Comparison of ENCODE assay signal across 12 mouse cellular contexts in genomic region chr11:46070161-46070560, GRCm38 (mm10). TPM values are rescaled to one million over a fixed set of nuclear protein-coding genes. Genes with fewer than 3 reads are reported as not detected.
DNase-seq lines count a peak whose midpoint lies in the region; ATAC-seq lines count a peak whose summit lies in the region.
"Had no signal": no experiment of that assay in that cellular context is flagged by ENCODE, and none has a peak within 500 bp of the region (broad histone marks: within the 10 kb centered on the region; RNA-seq: fewer than 3 reads in every experiment).

No protein-coding gene starts in this region.

- H3K27ac ChIP-seq in heart, embryonic 16.5 days (ENCODE audit: low read length), result peak overlapping the region; percentile 96
- H3K27ac ChIP-seq in midbrain, embryonic 12.5 days (replicated peaks), result peak overlapping the region; percentile 56; the same call in 1 of the 2 replicates
- H3K27ac ChIP-seq in midbrain, embryonic 16.5 days (ENCODE audit: low read length), result no peak overlapping the region
- peak overlapping the region; percentile 92 for H3K27ac ChIP-seq in intestine, embryonic 16.5 days (ENCODE audit: low read length)
- peak overlapping the region; percentile 95; the same call in 1 of the 2 replicates for H3K27ac ChIP-seq in stomach, embryonic 14.5 days (ENCODE audit: low read length)
- H3K27ac ChIP-seq: left cerebral cortex, adult 2 months had no signal

- intact Hi-C loops in heart, postnatal 10 days (cut with DNase I), result no loop called here

- ATAC-seq in heart, embryonic 16.5 days (replicated peaks; ENCODE audit: extremely low read depth, insufficient read depth, low FRiP score), result no peak
- ATAC-seq in midbrain, embryonic 12.5 days (ENCODE audit: low FRiP score, low read depth), result no peak
- ATAC-seq in midbrain, embryonic 16.5 days, result no peak
- ATAC-seq in intestine, embryonic 16.5 days, result no peak
- ATAC-seq in stomach, embryonic 14.5 days (ENCODE audit: insufficient number of reproducible peaks, insufficient read depth, low FRiP score, low read depth), result no peak
- ATAC-seq: forebrain, embryonic 14.5 days had no signal

- no peaks in the 10 kb centered on the region for H3K9me3 ChIP-seq in heart, embryonic 16.5 days (replicated peaks; ENCODE audit: control insufficient read depth, low read length)
- H3K9me3 ChIP-seq in midbrain, embryonic 12.5 days, result no peaks in the 10 kb centered on the region
- no peaks in the 10 kb centered on the region for H3K9me3 ChIP-seq in midbrain, embryonic 16.5 days (replicated peaks; ENCODE audit: control insufficient read depth, low read length, poor library complexity, severe bottlenecking)
- H3K9me3 ChIP-seq in intestine, embryonic 16.5 days (ENCODE audit: control insufficient read depth, low read length), result no peaks in the 10 kb centered on the region
- H3K9me3 ChIP-seq in stomach, embryonic 14.5 days (ENCODE audit: control insufficient read depth, low read depth, low read length), result no peaks in the 10 kb centered on the region
- H3K9me3 ChIP-seq: hindbrain, embryonic 13.5 days had no signal

- H3K4me1 ChIP-seq in heart, embryonic 16.5 days (ENCODE audit: control insufficient read depth, insufficient read depth, low read length), result peaks cover 74% of the 10 kb centered on the region
- peaks cover 13% of the 10 kb centered on the region for H3K4me1 ChIP-seq in midbrain, embryonic 12.5 days
- peaks cover 21% of the 10 kb centered on the region for H3K4me1 ChIP-seq in midbrain, embryonic 16.5 days (ENCODE audit: control insufficient read depth, insufficient read depth, low read length)
- peaks cover 28% of the 10 kb centered on the region for H3K4me1 ChIP-seq in intestine, embryonic 16.5 days (ENCODE audit: control insufficient read depth, insufficient read depth, low read length)
- H3K4me1 ChIP-seq in stomach, embryonic 14.5 days (ENCODE audit: control insufficient read depth, insufficient read depth, low read length), result peaks cover 42% of the 10 kb centered on the region

- DNase-seq in heart, postnatal 10 days, result no peak
- DNase-seq in cerebellum, postnatal 25 days, result no peak
- DNase-seq in frontal cortex, postnatal 10 days (ENCODE audit: low spot score in 2 of 2), result no peak
- DNase-seq: cerebellum, adult 2 months had no signal

- H3K4me3 ChIP-seq in heart, embryonic 16.5 days (ENCODE audit: low read length), result no peak overlapping the region
- no peak overlapping the region for H3K4me3 ChIP-seq in midbrain, embryonic 12.5 days
- H3K4me3 ChIP-seq in midbrain, embryonic 16.5 days (ENCODE audit: low read depth, low read length), result no peak overlapping the region
- H3K4me3 ChIP-seq in intestine, embryonic 16.5 days (ENCODE audit: low read length), result no peak overlapping the region
- no peak overlapping the region for H3K4me3 ChIP-seq in stomach, embryonic 14.5 days (ENCODE audit: low read depth, low read length)
- H3K4me3 ChIP-seq: hindbrain, embryonic 13.5 days; left cerebral cortex, adult 2 months had no signal

- H3K27me3 ChIP-seq in heart, embryonic 16.5 days (ENCODE audit: control insufficient read depth, insufficient read depth, low read length), result no peaks in the 10 kb centered on the region
- H3K27me3 ChIP-seq in midbrain, embryonic 12.5 days, result no peaks in the 10 kb centered on the region
- H3K27me3 ChIP-seq in midbrain, embryonic 16.5 days (ENCODE audit: control insufficient read depth, insufficient read depth, low read depth, low read length), result no peaks in the 10 kb centered on the region
- H3K27me3 ChIP-seq in intestine, embryonic 16.5 days (replicated peaks; ENCODE audit: control insufficient read depth, insufficient read depth, low read length), result no peaks in the 10 kb centered on the region
- no peaks in the 10 kb centered on the region for H3K27me3 ChIP-seq in stomach, embryonic 14.5 days (ENCODE audit: control insufficient read depth, insufficient read depth, low read length)
- H3K27me3 ChIP-seq: hindbrain, embryonic 13.5 days had no signal

- peak overlapping the region; percentile 70 for H3K9ac ChIP-seq in heart, embryonic 16.5 days (ENCODE audit: low read length)
- no peak overlapping the region for H3K9ac ChIP-seq in midbrain, embryonic 12.5 days (replicated peaks)
- no peak overlapping the region for H3K9ac ChIP-seq in midbrain, embryonic 16.5 days (ENCODE audit: low read depth, low read length)
- H3K9ac ChIP-seq in intestine, embryonic 16.5 days (ENCODE audit: low read depth, low read length), result no peak overlapping the region; the same call in 1 of the 2 replicates
- H3K9ac ChIP-seq in stomach, embryonic 14.5 days (replicated peaks; ENCODE audit: low read depth, low read length), result no peak overlapping the region
- H3K9ac ChIP-seq: hindbrain, embryonic 13.5 days had no signal

- WGBS in heart, embryonic 16.5 days, result 71% methylated on average over 4 of the region's 4 CpGs
- 82% methylated on average over 4 of the region's 4 CpGs for WGBS in midbrain, embryonic 12.5 days
- 73% methylated on average over 4 of the region's 4 CpGs for WGBS in midbrain, embryonic 16.5 days
- WGBS in intestine, embryonic 16.5 days, result 86% methylated on average over 4 of the region's 4 CpGs
- 81% methylated on average over 4 of the region's 4 CpGs for WGBS in stomach, embryonic 14.5 days

- H3K36me3 ChIP-seq in heart, embryonic 16.5 days (ENCODE audit: control insufficient read depth, insufficient read depth), result no peaks in the 10 kb centered on the region; the same call in 1 of the 2 replicates
- no peaks in the 10 kb centered on the region for H3K36me3 ChIP-seq in midbrain, embryonic 12.5 days
- no peaks in the 10 kb centered on the region for H3K36me3 ChIP-seq in midbrain, embryonic 16.5 days (ENCODE audit: control insufficient read depth, insufficient read depth, low read length)
- no peaks in the 10 kb centered on the region for H3K36me3 ChIP-seq in intestine, embryonic 16.5 days (ENCODE audit: control insufficient read depth, insufficient read depth, low read length)
- H3K36me3 ChIP-seq in stomach, embryonic 14.5 days (ENCODE audit: control insufficient read depth, insufficient read depth, low read length), result peaks cover 11% of the 10 kb centered on the region; the same call in 1 of the 2 replicates

- H3K4me2 ChIP-seq in heart, embryonic 16.5 days (ENCODE audit: low read depth, low read length), result peak overlapping the region; percentile 25
- 0 out of 2 replicates have a peak overlapping the region, but pooled peaks have one; percentile 17 for H3K4me2 ChIP-seq in midbrain, embryonic 12.5 days (replicated peaks)
- no peak overlapping the region for H3K4me2 ChIP-seq in midbrain, embryonic 16.5 days (ENCODE audit: low read length)
- no peak overlapping the region for H3K4me2 ChIP-seq in intestine, embryonic 16.5 days (ENCODE audit: low read depth, low read length)
- no peak overlapping the region for H3K4me2 ChIP-seq in stomach, embryonic 14.5 days (replicated peaks; ENCODE audit: low read depth, low read length)
- H3K4me2 ChIP-seq: hindbrain, embryonic 13.5 days had no signal

RNA-seq across cellular contexts. Expression of gene Adam19, which starts 14.4 kb away (rescaled TPM):
- polyA plus RNA-seq in heart, embryonic 16.5 days (2015; fragmentation: Nextera tagmentation; extraction: Ambion mirVana), result 21.3 and 24.4 TPM in 2 replicates
- 100 to 1,000 TPM; 115 to 153 TPM for total RNA-seq in heart, postnatal 10 days (2021)
- 12.5 TPM in 2 replicates for polyA plus RNA-seq in midbrain, embryonic 12.5 days (2016; fragmentation: Nextera tagmentation; extraction: Ambion mirVana)
- 9.0 and 10.1 TPM in 2 replicates for polyA plus RNA-seq in midbrain, embryonic 16.5 days (2015; fragmentation: Nextera tagmentation; extraction: Ambion mirVana)
- 12.0 and 12.7 TPM in 2 replicates for polyA plus RNA-seq in intestine, embryonic 16.5 days (2015; fragmentation: Nextera tagmentation; extraction: Ambion mirVana)
- 23.6 and 26.8 TPM in 2 replicates for polyA plus RNA-seq in stomach, embryonic 14.5 days (2014; fragmentation: Nextera tagmentation; extraction: Ambion mirVana)

RNA-seq across cellular contexts. Expression of gene Gm12166, which starts 18.0 kb away (rescaled TPM):
- polyA plus RNA-seq in heart, embryonic 16.5 days (2015; fragmentation: Nextera tagmentation; extraction: Ambion mirVana), result 3.0 and 10.7 TPM in 2 replicates
- 1 to 10 TPM; 2.5 to 3.4 TPM for total RNA-seq in heart, postnatal 10 days (2021)
- polyA plus RNA-seq in midbrain, embryonic 12.5 days (2016; fragmentation: Nextera tagmentation; extraction: Ambion mirVana), result 3.7 and 5.0 TPM in 2 replicates
- 4.7 and 7.1 TPM in 2 replicates for polyA plus RNA-seq in midbrain, embryonic 16.5 days (2015; fragmentation: Nextera tagmentation; extraction: Ambion mirVana)
- 5.5 and 5.8 TPM in 2 replicates for polyA plus RNA-seq in intestine, embryonic 16.5 days (2015; fragmentation: Nextera tagmentation; extraction: Ambion mirVana)
- polyA plus RNA-seq in stomach, embryonic 14.5 days (2014; fragmentation: Nextera tagmentation; extraction: Ambion mirVana), result 3.5 and 5.6 TPM in 2 replicates

Comparison
In these comparisons a context has a peak if more than half of its experiments do, and no peak if none do; other contexts are left out.
1. H3K4me2 ChIP-seq: peak in heart, embryonic 16.5 days (single experiment) and midbrain, embryonic 12.5 days (single experiment); none in midbrain, embryonic 16.5 days (single experiment), intestine, embryonic 16.5 days (single experiment) and stomach, embryonic 14.5 days (single experiment).